Mouse (Mus musculus) limb, embryonic 11.5 days (tissue): ENCODE measurements around the gene Mdn1. TPM values are rescaled to one million over a fixed set of nuclear protein-coding genes. Genes with fewer than 3 reads are reported as not detected.

ENCODE experiments used
- ATAC-seq: fragments of 200-750 bp; cut with Nextera tagmentation; 2 replicates; pipeline ENCODE4 v1.8.0; 2017; ENCODE audit warnings: low read depth; ENCODE audit not compliant: insufficient number of reproducible peaks, low FRiP score, low TSS enrichment
- DNase-seq: peaks from one replicate; pipeline ENCODE4 v3.0.0-alpha.2; 2015; ENCODE audit warnings: low spot score
- H3K27ac ChIP-seq: fragments of 300-500 bp; sonication (generic); replicated peaks from 2 replicates; pipeline ENCODE4 v1.5.1; 2014; ENCODE audit warnings: low read depth, mild to moderate bottlenecking, low read length
- H3K27me3 ChIP-seq: fragments of 300-500 bp; sonication (generic); 2 replicates; pipeline ENCODE4 v1.6.1; 2014; ENCODE audit warnings: mild to moderate bottlenecking, low read length, mixed read lengths; ENCODE audit not compliant: control insufficient read depth, insufficient read depth
- H3K36me3 ChIP-seq: fragments of 300-500 bp; sonication (generic); 2 replicates; pipeline ENCODE4 v1.6.1; 2014; ENCODE audit warnings: mild to moderate bottlenecking, low read length, moderate library complexity, mixed read lengths; ENCODE audit not compliant: control insufficient read depth, insufficient read depth
- H3K4me1 ChIP-seq: fragments of 300-500 bp; sonication (generic); 2 replicates; pipeline ENCODE4 v1.6.1; 2014; ENCODE audit warnings: low read length, mixed read lengths; ENCODE audit not compliant: control insufficient read depth, insufficient read depth
- H3K4me2 ChIP-seq: fragments of 300-500 bp; sonication (generic); 2 replicates; pipeline ENCODE4 v1.6.1; 2014; ENCODE audit warnings: low read depth, mild to moderate bottlenecking, moderate library complexity; ENCODE audit not compliant: severe bottlenecking
- H3K4me3 ChIP-seq: fragments of 300-500 bp; sonication (generic); 2 replicates; pipeline ENCODE4 v1.5.1; 2014; ENCODE audit warnings: low read depth, low read length
- H3K9ac ChIP-seq: fragments of 300-500 bp; sonication (generic); 2 replicates; pipeline ENCODE4 v1.6.1; 2014; ENCODE audit warnings: mild to moderate bottlenecking, low read length
- H3K9me3 ChIP-seq: fragments of 300-500 bp; sonication (generic); 2 replicates; pipeline ENCODE4 v1.6.1; 2016; ENCODE audit warnings: low read length; ENCODE audit not compliant: control insufficient read depth
- WGBS: fragments of 180-500 bp; shearing (Covaris S2); extraction: QIAGEN DNeasy Blood & Tissue Kit; methylation state at CpG from one replicate; pipeline ENCODE4 v1.1.7; 2014; 5-methylcytosine and 5-hydroxymethylcytosine counted together
- polyA plus RNA-seq: library from polyadenylated mRNA; unstranded; fragments of >200 nt; fragmentation: Nextera tagmentation; extraction: Ambion mirVana; gene quantifications from 2 replicates; pipeline ENCODE4 v1.2.1, GENCODE M21; 2014

The Mdn1 gene
- polyA plus RNA-seq, 1 experiment from 2014 or later: 21.3 TPM

DNA sequence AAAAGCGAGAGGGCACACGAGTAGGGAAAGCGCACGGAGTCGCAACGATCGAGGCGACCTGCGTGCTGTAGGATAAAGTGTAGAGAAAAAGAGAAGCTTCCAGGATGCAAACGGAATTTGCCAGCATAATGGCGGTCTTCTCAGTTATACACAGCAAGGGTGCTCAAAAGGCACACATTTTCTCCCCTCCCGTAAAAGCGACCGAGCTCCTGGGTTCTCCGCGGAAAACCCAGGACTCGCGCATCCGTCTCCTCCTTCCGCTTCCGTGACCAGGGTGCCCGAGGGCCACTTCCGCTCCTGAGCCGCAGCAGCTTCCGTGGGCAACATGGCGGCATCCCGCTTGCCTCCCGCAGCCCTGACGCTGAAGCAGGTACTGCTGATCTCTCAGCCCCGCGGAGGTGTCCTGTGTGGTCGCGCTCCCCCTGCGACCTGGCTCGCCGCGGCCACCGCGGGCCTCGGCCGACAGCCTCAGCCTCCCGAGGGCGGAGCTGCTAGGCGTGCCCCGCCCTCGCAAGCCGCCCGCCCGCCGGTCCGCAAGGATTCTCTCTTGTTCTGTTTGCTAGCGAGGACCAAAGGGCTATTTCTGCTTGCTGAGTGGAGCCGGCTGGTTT lies 143.2 kb downstream of the Mdn1 start, which contains the start of gene Lyrm2:
Lyrm2 (plus strand) TSS at position 288 of the 611 bp plus-strand sequence.
- H3K9ac ChIP-seq: peak within 1 kb of the TSS; percentile 96
- H3K4me1 ChIP-seq: peaks cover 4% of the 10 kb centered on the region; the same call in 1 of the 2 replicates
- peak within 1 kb of the TSS; percentile 76 for H3K4me3 ChIP-seq
- ATAC-seq (peak; percentile 90), DNase-seq (peak; percentile 91)
- H3K27ac ChIP-seq: peak within 1 kb of the TSS; percentile 100
- no peaks in the 10 kb centered on the region for H3K27me3 ChIP-seq
- peak within 1 kb of the TSS; percentile 67 for H3K4me2 ChIP-seq
- no peaks in the 10 kb centered on the region for H3K9me3 ChIP-seq
- no peaks in the 10 kb centered on the region for H3K36me3 ChIP-seq
- under 1% methylated on average over 53 of the region's 53 CpGs for WGBS

DNA sequence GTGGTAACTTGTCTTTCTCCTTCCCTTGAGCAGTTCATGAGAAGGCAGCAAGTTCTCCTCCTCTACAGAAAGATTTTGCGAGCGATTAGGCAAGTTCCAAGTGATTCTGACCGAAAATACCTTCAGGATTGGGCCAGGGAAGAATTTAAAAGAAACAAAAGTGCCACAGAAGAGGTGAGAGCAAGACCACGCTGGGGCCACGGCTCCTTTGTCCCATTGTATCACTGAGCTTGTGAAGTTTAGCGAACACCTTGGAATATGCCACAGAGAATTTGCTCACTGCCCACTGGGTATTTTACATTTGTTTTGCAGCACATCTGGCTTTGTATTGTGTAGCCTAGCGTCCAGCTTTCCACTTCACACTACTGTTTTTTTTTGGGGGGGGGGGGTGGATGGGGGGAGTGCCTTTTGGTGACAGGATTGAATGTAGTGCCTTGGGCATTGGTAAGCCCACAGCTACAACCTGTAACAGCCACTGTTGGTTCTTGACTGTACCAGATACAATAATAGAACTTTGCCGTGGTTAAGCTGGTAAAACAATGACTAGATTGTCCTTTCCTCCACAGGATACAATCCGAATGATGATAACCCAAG lies 143.8 kb downstream of the Mdn1 start:
- Histone ChIP-seq H3K9me3 (no peaks in the 10 kb centered on the region), H3K4me1 (peaks cover 4% of the 10 kb centered on the region; the same call in 1 of the 2 replicates), H3K36me3 (no peaks in the 10 kb centered on the region), H3K27me3 (no peaks in the 10 kb centered on the region), H3K27ac (peak overlapping the region; percentile 100), H3K9ac (peak overlapping the region; percentile 96), H3K4me2 (peak overlapping the region; percentile 67), H3K4me3 (peak overlapping the region; percentile 76)
- peak; percentile 49; the same call in 1 of the 2 replicates for ATAC-seq
- WGBS: 21% methylated on average over 9 of the region's 9 CpGs
- peak; percentile 23 for DNase-seq

DNA sequence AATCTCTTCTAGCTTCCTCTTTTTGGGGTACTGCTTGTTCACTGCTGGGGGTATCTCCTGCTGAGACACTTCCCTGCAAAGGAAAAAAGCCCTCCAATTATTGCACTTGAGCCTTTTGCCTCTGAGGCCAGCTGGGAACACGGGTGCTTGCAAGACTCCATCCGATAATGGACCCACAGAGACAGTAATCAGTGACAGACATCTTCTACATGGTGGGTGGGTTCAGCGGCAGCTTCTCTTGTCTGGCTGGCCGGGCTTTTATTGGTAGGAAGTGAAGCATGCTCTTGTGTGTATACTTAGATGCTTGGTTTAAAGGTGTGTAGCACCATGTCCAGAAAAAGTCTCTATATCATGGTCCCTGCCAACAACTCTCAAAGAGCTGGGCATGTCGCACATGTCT lies 160.6 kb downstream of the Mdn1 start:
- Histone ChIP-seq H3K9me3 (no peaks in the 10 kb centered on the region), H3K4me1 (no peaks in the 10 kb centered on the region), H3K9ac (no peak overlapping the region), H3K4me3 (no peak overlapping the region), H3K27ac (no peak overlapping the region), H3K4me2 (no peak overlapping the region), H3K27me3 (no peaks in the 10 kb centered on the region), H3K36me3 (no peaks in the 10 kb centered on the region)
- no peak for DNase-seq
- 75% methylated on average over 5 of the region's 5 CpGs for WGBS
- ATAC-seq: no peak

DNA sequence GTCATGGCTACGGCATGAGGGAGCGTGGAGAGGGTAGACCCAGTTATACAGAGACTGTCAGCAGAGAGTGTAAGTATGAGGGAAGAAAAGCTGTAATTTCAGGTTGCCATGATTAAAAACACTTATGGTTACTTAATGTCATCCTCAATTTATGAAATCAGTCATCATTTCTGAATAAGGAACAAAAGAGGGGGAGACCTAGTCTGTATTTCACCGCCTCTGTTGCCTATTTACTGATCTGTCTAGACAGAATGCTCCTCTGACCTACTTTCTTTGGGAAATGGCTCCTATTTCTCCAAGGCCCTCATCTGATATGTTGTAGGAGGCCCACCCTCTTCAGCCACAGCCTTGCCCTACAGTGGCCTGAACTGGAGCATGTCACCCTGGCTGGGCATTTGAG lies 163.8 kb downstream of the Mdn1 start:
- Histone ChIP-seq H3K36me3 (no peaks in the 10 kb centered on the region), H3K27ac (no peak overlapping the region), H3K4me1 (no peaks in the 10 kb centered on the region), H3K4me3 (no peak overlapping the region), H3K9me3 (no peaks in the 10 kb centered on the region), H3K4me2 (no peak overlapping the region), H3K27me3 (no peaks in the 10 kb centered on the region), H3K9ac (no peak overlapping the region)
- DNase-seq: no peak
- 93% methylated on average over 3 of the region's 3 CpGs for WGBS
- no peak for ATAC-seq

- Histone ChIP-seq H3K4me3 (no peak overlapping the region), H3K27me3 (no peaks in the 10 kb centered on the region), H3K9ac (no peak overlapping the region), H3K4me2 (no peak overlapping the region), H3K36me3 (no peaks in the 10 kb centered on the region), H3K4me1 (peaks cover 2% of the 10 kb centered on the region; the same call in 1 of the 2 replicates), H3K27ac (no peak overlapping the region), H3K9me3 (no peaks in the 10 kb centered on the region)
- ATAC-seq (no peak), DNase-seq (no peak)
- 70% methylated on average over 8 of the region's 8 CpGs for WGBS
Measured at GRCm38 (mm10) chr4:32824254-32824653, 167.3 kb downstream of the Mdn1 start.

Other genes starting within 250 kb of the Mdn1 start
- not detected in 2 replicates for gene Gja10, start 54.4 kb upstream of the Mdn1 start, polyA plus RNA-seq
- 74.3 and 81.2 TPM in 2 replicates for gene Casp8ap2, start 41.7 kb upstream of the Mdn1 start, polyA plus RNA-seq
- gene Lyrm2, start 143.1 kb downstream of the Mdn1 start, polyA plus RNA-seq: 114 and 127 TPM in 2 replicates